Mouse (Mus musculus): ENCODE results near the gene Prr12. TPM values are rescaled to one million over a fixed set of nuclear protein-coding genes. Genes with fewer than 3 reads are reported as not detected.

The Prr12 gene
- polyA plus RNA-seq (2015; fragmentation: Illumina TruSeq; extraction: RNeasy Lipid Tissue Mini Kit (QIAGEN cat#74804); ENCODE audit: insufficient read depth, low replicate concordance) = 4.3 TPM

GRCm38 (mm10) chr7:45052862-45053116 is at the start of gene Prr12:
Gene Prr12 (minus strand): TSS chr7:45052881.

GRCm38 (mm10) chr7:45092048-45092447 is 39.4 kb upstream of the Prr12 start, which contains the start of gene Rcn3:
Gene Rcn3 (minus strand): TSS chr7:45092221.

GRCm38 (mm10) chr7:45062239-45062835 is 9.7 kb upstream of the Prr12 start, which contains the start of the genes Nosip and Prrg2:
Gene Nosip (plus strand): TSS chr7:45062429.
Gene Prrg2 (minus strand): TSS chr7:45062677.

GRCm38 (mm10) chr7:45017242-45018061 is 35.2 kb downstream of the Prr12 start, which contains the start of gene Rras:
Gene Rras (plus strand): TSS chr7:45017961.

GRCm38 (mm10) chr7:45015957-45016612 is 36.6 kb downstream of the Prr12 start, which contains the start of gene Scaf1:
Gene Scaf1 (minus strand): TSS chr7:45016363.

GRCm38 (mm10) chr7:44998501-44998955 is 54.2 kb downstream of the Prr12 start, which contains the start of gene Bcl2l12:
Gene Bcl2l12 (minus strand): TSS chr7:44998712.

GRCm38 (mm10) chr7:44997231-44997939 is 55.3 kb downstream of the Prr12 start, which contains the start of gene Irf3:
Gene Irf3 (plus strand): TSS chr7:44997648.

GRCm38 (mm10) chr7:44986192-44986878 is 66.3 kb downstream of the Prr12 start, which contains the start of gene Prmt1:
Gene Prmt1 (minus strand): TSS chr7:44986568.

Other genes with a start within 250 kb of the Prr12 start
- gene Nup62, start 236.8 kb downstream of the Prr12 start, polyA plus RNA-seq (2015; fragmentation: Illumina TruSeq; extraction: RNeasy Lipid Tissue Mini Kit (QIAGEN cat#74804); ENCODE audit: insufficient read depth, low replicate concordance) = 19.2 TPM
- gene Il4i1, start 236.5 kb downstream of the Prr12 start, polyA plus RNA-seq (2015; fragmentation: Illumina TruSeq; extraction: RNeasy Lipid Tissue Mini Kit (QIAGEN cat#74804); ENCODE audit: insufficient read depth, low replicate concordance) = 71.8 TPM
- gene Atf5, start 236.2 kb downstream of the Prr12 start, polyA plus RNA-seq (2015; fragmentation: Illumina TruSeq; extraction: RNeasy Lipid Tissue Mini Kit (QIAGEN cat#74804); ENCODE audit: insufficient read depth, low replicate concordance) = 10.8 TPM
- gene Akt1s1, start 203.9 kb downstream of the Prr12 start, polyA plus RNA-seq (2015; fragmentation: Illumina TruSeq; extraction: RNeasy Lipid Tissue Mini Kit (QIAGEN cat#74804); ENCODE audit: insufficient read depth, low replicate concordance) = 9.0 TPM
- 21.1 TPM for gene Tbc1d17, start 203.8 kb downstream of the Prr12 start, polyA plus RNA-seq (2015; fragmentation: Illumina TruSeq; extraction: RNeasy Lipid Tissue Mini Kit (QIAGEN cat#74804); ENCODE audit: insufficient read depth, low replicate concordance)
- gene Pnkp, start 195.7 kb downstream of the Prr12 start, polyA plus RNA-seq (2015; fragmentation: Illumina TruSeq; extraction: RNeasy Lipid Tissue Mini Kit (QIAGEN cat#74804); ENCODE audit: insufficient read depth, low replicate concordance) = 22.1 TPM
- gene Ptov1, start 183.1 kb downstream of the Prr12 start, polyA plus RNA-seq (2015; fragmentation: Illumina TruSeq; extraction: RNeasy Lipid Tissue Mini Kit (QIAGEN cat#74804); ENCODE audit: insufficient read depth, low replicate concordance) = 4.1 TPM
- gene Med25, start 160.2 kb downstream of the Prr12 start, polyA plus RNA-seq (2015; fragmentation: Illumina TruSeq; extraction: RNeasy Lipid Tissue Mini Kit (QIAGEN cat#74804); ENCODE audit: insufficient read depth, low replicate concordance) = 14.6 TPM
- 24.7 TPM for gene Fuz, start 156.8 kb downstream of the Prr12 start, polyA plus RNA-seq (2015; fragmentation: Illumina TruSeq; extraction: RNeasy Lipid Tissue Mini Kit (QIAGEN cat#74804); ENCODE audit: insufficient read depth, low replicate concordance)
- 41.2 TPM for gene Ap2a1, start 123.4 kb downstream of the Prr12 start, polyA plus RNA-seq (2015; fragmentation: Illumina TruSeq; extraction: RNeasy Lipid Tissue Mini Kit (QIAGEN cat#74804); ENCODE audit: insufficient read depth, low replicate concordance)
- not detected for gene Tsks, start 109.7 kb downstream of the Prr12 start, polyA plus RNA-seq (2015; fragmentation: Illumina TruSeq; extraction: RNeasy Lipid Tissue Mini Kit (QIAGEN cat#74804); ENCODE audit: insufficient read depth, low replicate concordance)
- gene Cpt1c, start 78.0 kb downstream of the Prr12 start, polyA plus RNA-seq (2015; fragmentation: Illumina TruSeq; extraction: RNeasy Lipid Tissue Mini Kit (QIAGEN cat#74804); ENCODE audit: insufficient read depth, low replicate concordance) = 1.5 TPM
- 116 TPM for gene Prmt1, start 66.3 kb downstream of the Prr12 start, polyA plus RNA-seq (2015; fragmentation: Illumina TruSeq; extraction: RNeasy Lipid Tissue Mini Kit (QIAGEN cat#74804); ENCODE audit: insufficient read depth, low replicate concordance)
- 140 TPM for gene Irf3, start 55.2 kb downstream of the Prr12 start, polyA plus RNA-seq (2015; fragmentation: Illumina TruSeq; extraction: RNeasy Lipid Tissue Mini Kit (QIAGEN cat#74804); ENCODE audit: insufficient read depth, low replicate concordance)
- 6.8 TPM for gene Bcl2l12, start 54.2 kb downstream of the Prr12 start, polyA plus RNA-seq (2015; fragmentation: Illumina TruSeq; extraction: RNeasy Lipid Tissue Mini Kit (QIAGEN cat#74804); ENCODE audit: insufficient read depth, low replicate concordance)
- gene Scaf1, start 36.5 kb downstream of the Prr12 start, polyA plus RNA-seq (2015; fragmentation: Illumina TruSeq; extraction: RNeasy Lipid Tissue Mini Kit (QIAGEN cat#74804); ENCODE audit: insufficient read depth, low replicate concordance) = 22.6 TPM
- gene Rras, start 34.9 kb downstream of the Prr12 start, polyA plus RNA-seq (2015; fragmentation: Illumina TruSeq; extraction: RNeasy Lipid Tissue Mini Kit (QIAGEN cat#74804); ENCODE audit: insufficient read depth, low replicate concordance) = 30.0 TPM
- gene Nosip, start 9.5 kb upstream of the Prr12 start, polyA plus RNA-seq (2015; fragmentation: Illumina TruSeq; extraction: RNeasy Lipid Tissue Mini Kit (QIAGEN cat#74804); ENCODE audit: insufficient read depth, low replicate concordance) = 21.1 TPM
- gene Prrg2, start 9.8 kb upstream of the Prr12 start, polyA plus RNA-seq (2015; fragmentation: Illumina TruSeq; extraction: RNeasy Lipid Tissue Mini Kit (QIAGEN cat#74804); ENCODE audit: insufficient read depth, low replicate concordance) = 3.5 TPM
- gene Rcn3, start 39.3 kb upstream of the Prr12 start, polyA plus RNA-seq (2015; fragmentation: Illumina TruSeq; extraction: RNeasy Lipid Tissue Mini Kit (QIAGEN cat#74804); ENCODE audit: insufficient read depth, low replicate concordance) = 9.4 TPM
- 45.8 TPM for gene Fcgrt, start 51.0 kb upstream of the Prr12 start, polyA plus RNA-seq (2015; fragmentation: Illumina TruSeq; extraction: RNeasy Lipid Tissue Mini Kit (QIAGEN cat#74804); ENCODE audit: insufficient read depth, low replicate concordance)
- 3,350 TPM for gene Rps11, start 71.6 kb upstream of the Prr12 start, polyA plus RNA-seq (2015; fragmentation: Illumina TruSeq; extraction: RNeasy Lipid Tissue Mini Kit (QIAGEN cat#74804); ENCODE audit: insufficient read depth, low replicate concordance)
- gene Rpl13a, start 75.9 kb upstream of the Prr12 start, polyA plus RNA-seq (2015; fragmentation: Illumina TruSeq; extraction: RNeasy Lipid Tissue Mini Kit (QIAGEN cat#74804); ENCODE audit: insufficient read depth, low replicate concordance) = 4,521 TPM
- not detected for gene Gm45713, start 83.3 kb upstream of the Prr12 start, polyA plus RNA-seq (2015; fragmentation: Illumina TruSeq; extraction: RNeasy Lipid Tissue Mini Kit (QIAGEN cat#74804); ENCODE audit: insufficient read depth, low replicate concordance)
- 119 TPM for gene Flt3l, start 83.6 kb upstream of the Prr12 start, polyA plus RNA-seq (2015; fragmentation: Illumina TruSeq; extraction: RNeasy Lipid Tissue Mini Kit (QIAGEN cat#74804); ENCODE audit: insufficient read depth, low replicate concordance)
- gene Pih1d1, start 101.4 kb upstream of the Prr12 start, polyA plus RNA-seq (2015; fragmentation: Illumina TruSeq; extraction: RNeasy Lipid Tissue Mini Kit (QIAGEN cat#74804); ENCODE audit: insufficient read depth, low replicate concordance) = 19.7 TPM
- 25.4 TPM for gene Aldh16a1, start 101.7 kb upstream of the Prr12 start, polyA plus RNA-seq (2015; fragmentation: Illumina TruSeq; extraction: RNeasy Lipid Tissue Mini Kit (QIAGEN cat#74804); ENCODE audit: insufficient read depth, low replicate concordance)
- not detected for gene Slc17a7, start 111.1 kb upstream of the Prr12 start, polyA plus RNA-seq (2015; fragmentation: Illumina TruSeq; extraction: RNeasy Lipid Tissue Mini Kit (QIAGEN cat#74804); ENCODE audit: insufficient read depth, low replicate concordance)
- not detected for gene Gfy, start 126.7 kb upstream of the Prr12 start, polyA plus RNA-seq (2015; fragmentation: Illumina TruSeq; extraction: RNeasy Lipid Tissue Mini Kit (QIAGEN cat#74804); ENCODE audit: insufficient read depth, low replicate concordance)
- gene Pth2, start 128.1 kb upstream of the Prr12 start, polyA plus RNA-seq (2015; fragmentation: Illumina TruSeq; extraction: RNeasy Lipid Tissue Mini Kit (QIAGEN cat#74804); ENCODE audit: insufficient read depth, low replicate concordance) = not detected
- gene Ccdc155, start 152.0 kb upstream of the Prr12 start, polyA plus RNA-seq (2015; fragmentation: Illumina TruSeq; extraction: RNeasy Lipid Tissue Mini Kit (QIAGEN cat#74804); ENCODE audit: insufficient read depth, low replicate concordance) = 0.10 TPM
- gene Dkkl1, start 159.3 kb upstream of the Prr12 start, polyA plus RNA-seq (2015; fragmentation: Illumina TruSeq; extraction: RNeasy Lipid Tissue Mini Kit (QIAGEN cat#74804); ENCODE audit: insufficient read depth, low replicate concordance) = 0.99 TPM
- 2.5 TPM for gene Tead2, start 162.9 kb upstream of the Prr12 start, polyA plus RNA-seq (2015; fragmentation: Illumina TruSeq; extraction: RNeasy Lipid Tissue Mini Kit (QIAGEN cat#74804); ENCODE audit: insufficient read depth, low replicate concordance)
- gene Cd37, start 186.2 kb upstream of the Prr12 start, polyA plus RNA-seq (2015; fragmentation: Illumina TruSeq; extraction: RNeasy Lipid Tissue Mini Kit (QIAGEN cat#74804); ENCODE audit: insufficient read depth, low replicate concordance) = 398 TPM
- gene Slc6a16, start 188.2 kb upstream of the Prr12 start, polyA plus RNA-seq (2015; fragmentation: Illumina TruSeq; extraction: RNeasy Lipid Tissue Mini Kit (QIAGEN cat#74804); ENCODE audit: insufficient read depth, low replicate concordance) = not detected
- gene Slc6a21, start 224.6 kb upstream of the Prr12 start, polyA plus RNA-seq (2015; fragmentation: Illumina TruSeq; extraction: RNeasy Lipid Tissue Mini Kit (QIAGEN cat#74804); ENCODE audit: insufficient read depth, low replicate concordance) = 0.97 TPM